Mouse (Mus musculus) right cerebral cortex, postnatal 14 days (tissue): ENCODE measurements around the gene Hapln2.
A peak's percentile ranks its signal among the peaks of the same experiment; 100 is the strongest.

ENCODE experiments used
- DNase-seq: peaks from one replicate; pipeline ENCODE4 v3.0.0; 2022

Hapln2 gene

DNA sequence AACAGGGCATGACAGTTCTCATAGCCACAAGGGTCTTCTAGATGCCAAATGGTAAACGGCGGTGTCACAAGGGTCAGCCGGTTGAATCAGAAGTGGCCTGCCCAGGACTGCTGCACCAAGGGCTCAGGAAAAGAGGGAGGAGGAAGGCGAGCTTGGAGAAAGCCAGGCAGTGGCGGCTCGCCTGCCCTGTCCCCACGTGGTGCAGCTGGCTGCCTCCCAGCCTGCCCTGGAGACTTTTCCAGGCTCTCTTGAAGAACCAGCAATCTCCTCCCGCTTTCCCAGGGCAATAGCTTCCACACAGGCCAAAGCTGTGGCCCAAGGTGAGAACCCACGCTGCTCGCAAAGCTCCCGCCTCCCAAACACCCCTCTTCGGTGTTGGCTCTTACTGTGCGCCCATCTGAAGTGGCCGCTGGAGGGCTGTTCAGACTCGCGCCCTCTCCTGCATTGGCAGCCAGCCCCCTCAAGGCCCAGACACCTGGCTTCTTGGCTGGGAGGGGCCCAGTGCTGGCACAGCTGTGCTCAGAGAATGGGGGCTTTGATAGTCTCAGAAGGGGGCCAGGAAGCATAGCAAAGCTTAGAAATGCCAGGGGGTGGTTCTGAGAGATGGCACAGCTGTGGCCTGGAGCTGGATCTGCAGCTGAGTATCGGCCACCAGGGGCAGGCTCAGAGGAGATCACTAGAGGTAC, 24.9 kb downstream of the Hapln2 start:
- DNase-seq, result no peak

DNA sequence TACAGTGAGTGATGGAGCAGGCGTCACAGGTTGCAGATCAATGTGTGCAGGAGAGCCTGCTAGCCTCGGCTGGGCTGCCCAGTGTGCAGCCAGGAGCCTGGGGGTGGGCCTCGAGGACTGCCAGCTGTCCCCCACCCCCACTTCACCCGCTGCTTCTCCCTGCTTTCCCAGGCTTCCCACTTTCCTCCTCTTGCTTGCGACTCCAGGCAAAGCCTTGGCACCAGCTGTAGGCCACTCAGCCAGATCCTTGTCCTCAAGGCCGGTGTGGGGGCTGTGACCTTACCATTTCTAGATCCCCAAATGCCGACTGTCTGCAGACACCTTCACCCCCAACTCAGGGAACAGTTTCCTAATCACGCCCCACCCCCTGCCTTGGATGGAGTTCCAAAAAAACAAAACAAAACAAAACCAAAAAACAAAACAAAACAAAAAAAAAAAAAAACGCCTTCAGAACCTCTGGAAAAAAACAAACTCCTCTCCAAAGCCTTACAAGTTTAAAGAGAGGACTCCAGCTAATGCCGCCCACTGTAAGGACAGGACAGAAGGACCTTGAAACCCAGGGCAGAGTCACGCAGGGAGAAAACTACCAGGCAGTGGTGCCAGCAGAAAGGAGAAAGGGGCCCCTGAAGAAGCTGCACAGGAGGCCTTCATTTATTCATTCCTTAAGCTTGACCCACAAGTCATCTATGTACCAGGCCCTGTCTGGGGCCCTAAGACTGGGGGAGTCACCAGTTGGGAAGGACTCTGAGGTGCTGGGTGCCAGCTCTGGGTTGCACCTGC, 26.4 kb downstream of the Hapln2 start:
- no peak for DNase-seq

DNA sequence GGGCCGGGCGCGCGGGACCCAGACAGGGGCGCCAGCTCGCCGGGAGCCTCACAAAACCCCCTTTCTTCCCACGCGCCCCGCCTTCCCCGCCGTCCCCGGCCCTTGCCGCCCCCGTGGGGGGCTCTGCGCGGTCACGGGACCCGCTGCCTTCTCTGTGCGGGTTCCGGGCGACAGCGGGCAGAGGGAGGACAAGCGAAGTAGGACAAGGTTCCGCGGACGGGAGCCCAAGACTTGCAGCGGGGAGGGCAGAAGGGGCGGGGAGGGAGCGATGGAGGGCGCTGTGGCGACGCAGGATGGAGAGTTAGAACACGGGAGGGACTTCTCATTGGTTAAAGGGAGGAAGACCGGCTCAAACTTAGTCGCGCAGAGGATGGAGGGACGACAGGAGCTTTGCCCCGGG, 27.2 kb downstream of the Hapln2 start, which contains the start of gene Bcan:
Gene Bcan (minus strand): TSS at position 50 of the 400 bp plus-strand sequence.
- DNase-seq, result peak; percentile 70

DNA sequence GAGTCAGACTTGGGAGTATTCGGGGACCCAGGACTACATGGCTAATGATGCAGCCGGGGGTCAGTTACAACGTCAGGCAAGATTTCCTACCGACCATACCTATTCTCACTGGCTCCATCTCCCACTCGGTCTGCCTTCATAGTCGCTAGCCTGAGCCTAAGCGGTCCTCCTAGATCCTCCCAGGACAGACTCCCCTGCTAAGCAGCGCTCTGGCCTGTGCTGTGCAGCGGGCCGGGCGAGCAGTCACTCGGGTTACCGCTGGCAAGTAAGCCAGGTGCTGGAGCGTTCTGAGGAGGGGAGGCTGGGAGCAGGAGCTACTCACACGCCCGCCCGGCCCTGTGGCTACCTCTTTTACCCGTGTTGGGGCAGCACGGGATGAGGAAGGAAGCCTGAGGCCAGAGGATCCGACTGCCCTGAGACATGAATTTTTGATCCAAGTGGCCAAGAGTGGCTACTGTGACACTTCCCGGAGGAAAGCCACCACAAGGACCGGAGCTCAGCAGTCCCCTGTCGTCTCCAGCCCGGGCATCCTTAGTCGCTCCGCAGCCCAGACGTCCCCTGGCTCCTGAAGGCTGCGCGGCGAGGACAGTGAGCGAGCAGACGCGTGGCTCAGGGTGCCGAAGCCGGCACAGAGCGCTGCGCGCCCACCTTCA, 28.0 kb downstream of the Hapln2 start:
- no peak for DNase-seq

DNA sequence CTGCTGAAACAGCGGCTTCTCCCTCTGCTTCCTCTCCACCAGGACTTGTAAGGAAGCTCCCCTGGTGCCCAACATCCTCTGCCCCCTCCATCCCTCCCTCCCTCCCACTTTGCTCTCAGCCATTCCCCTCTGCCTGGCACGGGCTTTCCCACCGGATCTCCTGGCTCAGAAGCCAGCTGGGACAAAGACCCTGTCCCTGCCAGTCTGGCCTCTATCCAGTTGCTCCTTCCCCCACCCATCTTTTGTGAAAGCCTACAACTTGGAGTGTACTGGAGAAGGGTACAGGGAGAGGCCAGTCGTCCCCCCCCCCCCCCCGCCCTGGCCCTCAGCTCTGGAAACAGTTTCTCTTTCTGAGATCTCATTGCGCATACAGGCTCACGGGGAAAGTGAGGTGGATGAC, 28.6 kb downstream of the Hapln2 start:
- peak; percentile 58 for DNase-seq

DNA sequence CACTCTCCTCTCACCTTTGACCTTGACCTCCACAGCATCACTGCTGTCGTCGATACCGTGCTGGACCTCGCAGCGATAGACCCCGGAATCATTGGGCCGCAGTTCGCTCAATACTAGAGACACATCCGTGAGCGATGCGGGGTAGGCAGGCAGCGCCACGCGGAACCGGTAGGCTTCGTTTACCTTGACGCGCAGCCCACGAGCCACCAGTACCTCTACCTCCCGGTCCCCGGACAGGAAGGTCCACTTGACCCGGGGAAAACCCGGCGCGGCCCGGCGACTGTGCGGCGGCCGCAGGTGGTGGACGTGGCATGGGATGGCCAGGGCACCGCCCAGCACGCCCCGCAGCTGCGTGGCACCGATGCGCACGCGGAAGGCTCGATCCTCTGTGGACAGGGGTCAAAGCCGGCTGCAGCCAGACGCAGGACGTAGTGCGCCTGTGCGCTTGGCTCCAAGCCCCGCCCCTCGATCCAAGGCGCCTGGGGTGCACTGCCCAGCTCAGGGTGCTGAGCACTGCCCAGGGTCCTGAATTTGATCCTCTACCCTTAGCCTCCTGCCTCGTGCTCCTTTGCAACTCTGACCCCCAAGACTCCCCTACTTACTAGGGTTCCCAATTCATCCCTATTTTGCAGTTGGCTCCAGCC, 30.3 kb downstream of the Hapln2 start:
- no peak for DNase-seq

DNA sequence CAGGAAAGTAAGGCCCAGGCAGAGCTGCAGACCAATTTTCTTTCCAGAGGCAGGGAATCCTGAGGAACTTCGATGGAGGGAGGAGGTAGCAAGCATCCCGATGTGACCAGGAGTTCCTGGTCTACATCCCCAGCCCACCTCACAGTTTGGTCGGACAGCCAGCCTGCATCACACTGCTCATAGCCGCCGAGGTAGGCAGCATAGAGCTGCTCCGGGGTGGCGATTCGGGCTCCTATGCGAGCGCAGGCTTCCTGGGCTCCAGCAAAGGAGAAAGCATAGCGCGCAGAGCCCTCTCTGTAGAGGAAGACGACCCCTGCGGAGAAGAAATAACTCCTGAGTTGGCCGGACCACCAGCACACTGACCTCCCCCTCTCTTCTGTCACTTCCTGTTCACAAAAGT, 31.0 kb downstream of the Hapln2 start:
- DNase-seq, result no peak

DNA sequence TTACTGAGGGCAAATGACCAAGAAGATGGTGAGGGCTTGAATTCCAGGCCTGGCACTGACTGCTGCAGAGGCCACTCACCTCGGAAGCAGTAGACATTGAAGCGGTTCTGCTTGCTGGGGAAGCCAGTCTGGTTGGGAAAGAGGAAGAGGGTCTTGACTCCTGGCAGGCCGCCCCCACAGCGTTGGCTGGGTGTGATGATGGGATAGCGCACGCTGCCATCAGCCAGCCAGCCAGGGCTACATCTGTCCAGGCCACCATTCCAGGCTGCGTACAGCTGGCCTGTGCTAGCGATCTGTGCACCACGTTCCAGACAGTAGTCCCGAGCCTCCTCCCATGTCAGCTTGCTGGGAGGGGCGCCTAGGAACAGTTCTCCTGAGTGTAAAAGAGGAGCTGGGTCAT, 32.1 kb downstream of the Hapln2 start:
- no peak for DNase-seq

DNA sequence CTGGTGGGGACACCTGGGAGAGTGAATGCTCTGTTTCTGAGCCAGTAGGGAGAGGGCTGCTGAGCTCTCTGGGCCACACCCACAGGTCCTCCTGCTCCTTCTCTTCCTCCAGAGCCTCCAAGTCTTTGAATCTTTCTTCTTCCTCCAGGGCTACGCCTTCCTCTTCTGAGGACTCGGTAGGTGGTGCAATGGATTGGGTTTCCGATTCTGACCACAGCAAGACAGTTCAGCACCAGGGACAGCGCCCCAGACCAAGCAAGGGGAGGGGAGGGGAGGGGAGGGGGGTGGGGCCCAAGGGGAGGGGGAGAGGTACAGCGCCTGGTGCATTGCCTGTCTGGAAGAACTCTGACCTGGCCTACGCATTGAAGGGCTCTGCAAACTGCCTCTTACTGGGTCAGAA, 33.9 kb downstream of the Hapln2 start:
- no peak for DNase-seq

DNA sequence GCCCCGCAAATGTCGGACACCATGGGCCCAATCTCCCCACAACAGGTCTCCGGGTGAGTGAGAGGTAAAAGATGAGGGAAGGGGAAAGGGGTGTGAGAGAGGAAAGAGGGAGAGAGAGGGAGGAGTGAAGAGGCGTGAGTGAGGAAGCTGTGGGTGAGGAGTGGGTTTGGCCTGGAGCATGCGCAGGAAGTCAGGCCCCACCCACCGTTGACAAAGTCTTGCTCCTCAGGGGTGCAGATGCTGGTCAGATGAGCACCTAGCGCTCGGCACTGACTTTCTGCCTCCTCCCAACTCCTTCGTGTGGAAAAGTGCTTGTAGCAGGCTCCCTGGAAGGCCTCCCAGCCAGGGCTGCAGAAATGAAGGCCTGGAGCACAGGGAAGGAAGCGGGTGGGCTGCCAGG, 37.4 kb downstream of the Hapln2 start:
- no peak for DNase-seq

DNA sequence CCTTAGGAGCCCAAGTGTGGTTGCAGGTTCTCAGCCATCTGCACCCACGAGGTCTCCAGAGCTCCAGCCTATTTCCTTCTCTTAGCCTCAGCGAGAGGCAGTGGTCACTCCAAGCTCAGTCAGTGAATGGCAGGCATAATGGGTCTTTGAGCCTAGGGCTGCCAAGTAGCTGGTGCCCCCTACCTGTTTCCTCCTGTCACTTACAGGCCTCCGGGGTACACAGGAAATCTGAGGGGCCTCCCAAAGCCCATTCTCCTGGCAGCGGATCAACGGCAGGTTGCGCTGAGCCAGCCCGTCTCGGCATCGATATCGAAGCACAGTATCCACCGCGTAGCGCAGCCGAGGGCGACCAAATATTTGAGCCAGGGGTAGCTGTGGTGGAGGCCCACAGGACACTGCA, 39.3 kb downstream of the Hapln2 start:
- no peak for DNase-seq

DNA sequence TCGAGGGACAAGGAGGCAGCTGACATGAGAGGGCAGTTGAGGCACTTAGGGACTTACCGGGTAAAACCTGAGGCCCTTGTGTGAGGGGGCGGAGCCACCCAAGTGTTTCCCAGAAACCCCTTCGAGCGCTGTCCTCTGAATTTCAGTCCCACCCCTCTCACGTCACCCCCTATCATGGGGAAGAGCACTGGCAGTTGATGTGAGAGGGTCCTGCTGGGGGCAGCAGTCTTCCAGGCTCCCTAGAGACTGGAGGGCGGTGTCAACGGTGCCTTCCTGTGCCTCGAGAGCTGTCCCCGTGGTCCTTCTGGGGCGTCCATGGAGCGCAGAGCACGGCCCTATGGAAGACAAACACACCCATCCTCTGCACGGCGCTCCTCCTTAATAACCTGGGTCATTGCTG, 39.8 kb downstream of the Hapln2 start:
- DNase-seq, result no peak

DNA sequence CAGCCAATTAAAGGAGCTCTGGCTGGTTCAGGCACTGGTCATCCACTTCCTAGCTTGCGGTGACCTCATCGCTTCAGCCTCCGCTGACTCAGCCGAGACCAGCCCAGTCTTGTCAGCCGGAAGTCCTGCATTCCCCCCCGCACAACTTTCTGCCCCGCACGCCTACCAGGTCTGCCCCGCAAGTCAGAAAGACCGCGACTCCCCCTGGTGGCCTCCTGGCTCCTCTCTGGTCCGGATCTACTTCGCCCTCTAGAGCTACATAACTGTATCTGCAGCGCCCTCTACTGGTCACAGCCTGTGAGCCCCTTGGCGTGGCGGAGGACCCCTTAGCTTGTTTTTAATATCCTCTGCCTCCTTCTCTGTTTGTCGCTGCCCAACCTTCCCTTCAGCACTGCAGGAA, 40.5 kb downstream of the Hapln2 start:
- DNase-seq, result peak; percentile 99

DNA sequence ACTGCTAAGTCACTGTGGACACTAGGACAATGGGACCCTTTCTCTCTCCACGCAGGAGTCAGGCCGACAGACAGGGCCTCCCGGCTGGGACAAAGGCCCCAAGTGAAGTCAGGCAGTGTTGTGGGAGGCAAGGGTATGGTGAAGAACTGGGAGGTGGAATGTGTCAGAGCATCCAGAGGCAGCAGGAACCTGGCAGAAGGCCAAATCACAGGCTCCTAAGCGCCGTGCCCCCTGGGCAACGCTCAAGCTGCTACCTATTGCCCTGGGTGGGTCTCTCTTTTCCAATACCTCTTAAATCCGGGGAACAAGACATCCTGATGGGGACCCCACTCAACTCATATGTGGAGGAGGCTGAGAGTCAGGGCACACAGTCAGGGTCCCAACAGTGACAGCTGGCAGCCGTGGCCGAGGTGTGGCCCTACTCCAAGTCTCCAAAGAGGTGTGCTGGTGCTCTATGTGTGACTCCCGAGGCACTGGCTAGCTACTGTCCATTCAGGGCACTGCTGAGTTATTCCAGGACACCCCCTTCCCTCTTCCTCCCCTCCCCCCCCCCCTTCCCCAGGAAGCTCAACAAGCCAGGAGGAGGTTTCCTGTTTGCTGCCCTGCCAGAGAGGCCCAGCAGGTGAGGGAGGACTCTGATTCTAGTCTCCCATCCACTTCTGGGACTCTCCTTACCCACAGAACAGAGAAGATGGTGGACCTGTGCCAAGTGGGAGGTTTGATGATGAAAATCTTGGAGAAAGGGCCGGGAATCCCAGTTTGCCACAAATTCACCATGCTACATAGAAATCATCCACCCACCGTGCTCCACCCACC, 41.7 kb downstream of the Hapln2 start:
- no peak for DNase-seq

DNA sequence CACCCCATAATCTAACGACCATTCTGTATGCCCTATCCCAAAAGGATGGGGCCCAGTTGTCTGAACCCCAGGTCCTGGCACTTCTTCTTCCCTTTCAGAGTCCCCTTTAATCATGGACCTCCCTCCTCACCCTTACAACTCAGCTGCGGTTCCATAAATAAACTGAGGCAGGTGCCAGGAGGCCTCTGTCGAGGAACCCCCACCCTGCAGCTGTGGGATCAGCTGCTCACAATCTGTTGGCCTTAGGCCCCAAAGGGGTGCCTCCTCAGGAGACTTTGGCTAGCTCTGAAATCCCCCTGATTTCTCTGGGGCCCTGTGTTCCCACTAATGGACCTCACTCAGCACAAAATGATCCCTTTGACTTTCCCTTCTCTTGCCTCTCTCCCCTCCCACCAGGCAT, 43.3 kb downstream of the Hapln2 start:
- no peak for DNase-seq

DNA sequence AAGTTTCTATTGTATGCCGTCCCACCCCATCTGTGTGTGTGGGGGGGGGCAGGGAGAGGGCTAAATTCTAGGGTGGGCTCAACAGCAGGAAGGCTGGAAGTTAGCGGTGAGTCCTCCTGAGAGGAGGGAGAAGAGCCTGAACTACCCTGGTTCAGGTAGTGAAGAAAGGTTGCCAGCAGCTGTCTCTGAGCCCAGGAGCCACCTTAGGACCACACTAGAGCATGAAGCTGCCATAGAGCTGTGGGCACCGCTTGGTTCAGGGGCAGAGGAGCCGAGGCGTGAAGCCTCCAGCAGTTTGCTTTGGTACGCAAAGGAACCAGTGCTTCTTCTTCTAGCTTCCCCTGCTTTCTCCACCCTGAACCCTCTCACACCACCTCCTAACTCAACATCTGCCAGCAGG, 43.8 kb downstream of the Hapln2 start:
- no peak for DNase-seq

DNA sequence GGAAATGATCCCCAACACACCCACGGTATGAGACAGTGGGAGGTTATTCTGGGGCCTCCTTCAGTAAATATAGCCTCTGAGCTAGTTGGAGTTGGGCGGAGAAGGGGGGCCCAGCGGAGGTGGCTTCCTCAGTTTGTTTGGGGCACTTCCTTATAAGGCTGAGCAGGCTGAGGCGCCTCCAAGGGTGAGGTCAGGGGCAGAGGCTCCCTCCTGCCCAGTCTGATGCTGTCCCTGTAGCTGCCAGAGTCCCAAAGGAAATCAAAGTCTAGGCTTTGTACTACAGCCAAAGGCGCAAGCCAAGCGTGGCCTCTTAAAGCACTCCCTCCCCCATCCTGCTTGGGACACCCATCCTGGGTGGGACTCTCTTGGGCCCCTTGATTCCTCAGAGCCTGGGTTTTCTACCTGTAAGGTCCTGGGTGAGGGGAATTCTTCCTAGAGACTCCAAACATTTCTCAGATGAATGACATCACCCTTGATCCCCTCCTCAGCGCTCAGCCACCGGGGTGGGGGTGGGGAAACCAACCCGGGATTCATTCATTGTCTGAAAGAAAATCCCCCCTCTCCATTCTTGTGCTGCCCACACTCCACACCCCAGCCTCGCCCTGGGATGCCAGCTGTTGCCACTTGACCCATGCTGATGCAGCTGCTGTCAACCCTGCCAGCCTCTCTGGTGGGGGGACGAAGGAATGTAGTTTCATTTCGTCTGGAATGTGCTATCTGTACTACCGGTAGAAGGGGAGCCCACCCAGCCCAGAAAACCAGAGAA, 44.4 kb downstream of the Hapln2 start:
- DNase-seq, result no peak

DNA sequence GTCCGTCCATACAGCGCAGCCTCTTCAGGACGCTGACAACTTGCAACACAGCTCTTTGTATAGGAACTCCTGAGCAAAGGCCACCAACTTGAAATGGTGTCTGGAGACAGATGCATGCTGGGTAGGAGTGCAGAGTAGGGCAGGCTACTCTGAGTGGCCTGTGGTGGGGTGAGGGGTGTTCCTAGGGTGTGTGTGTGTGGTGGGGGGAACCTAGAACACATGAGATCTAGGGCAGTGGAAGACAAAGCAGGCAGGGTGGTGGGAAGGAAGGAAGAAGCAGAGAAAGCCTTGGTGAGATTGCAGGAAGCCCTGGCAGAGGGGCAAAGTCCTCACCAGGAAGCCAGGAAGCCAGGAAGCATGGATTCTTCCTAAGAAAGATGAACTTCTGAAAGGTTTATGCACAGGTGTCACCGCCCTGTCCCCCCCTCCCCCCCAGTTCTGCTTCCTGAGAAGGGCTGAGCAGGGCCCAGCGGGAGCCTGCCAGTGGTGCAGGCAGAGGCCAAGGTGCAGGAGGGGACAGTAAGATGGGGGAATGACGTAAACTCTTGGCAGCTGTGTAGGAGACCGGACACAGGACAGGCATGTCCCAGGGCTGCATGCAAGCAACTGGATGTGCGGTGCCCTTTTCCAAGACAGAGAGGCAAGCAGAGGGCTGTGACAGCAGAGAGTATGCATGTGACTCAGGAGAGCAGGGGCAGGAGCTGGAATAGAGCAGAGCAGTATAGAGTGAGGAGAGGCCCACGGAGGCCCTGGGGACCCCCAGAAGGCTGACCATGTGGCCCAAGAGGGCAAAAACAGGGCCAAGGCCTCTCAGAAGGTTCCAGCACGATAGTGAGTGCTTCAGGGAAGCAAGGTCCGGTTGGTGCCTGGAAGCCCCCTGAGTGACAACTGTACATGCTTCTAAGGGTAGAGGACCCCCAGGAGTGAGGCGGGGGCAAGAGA, 45.2 kb downstream of the Hapln2 start:
- DNase-seq, result no peak

DNA sequence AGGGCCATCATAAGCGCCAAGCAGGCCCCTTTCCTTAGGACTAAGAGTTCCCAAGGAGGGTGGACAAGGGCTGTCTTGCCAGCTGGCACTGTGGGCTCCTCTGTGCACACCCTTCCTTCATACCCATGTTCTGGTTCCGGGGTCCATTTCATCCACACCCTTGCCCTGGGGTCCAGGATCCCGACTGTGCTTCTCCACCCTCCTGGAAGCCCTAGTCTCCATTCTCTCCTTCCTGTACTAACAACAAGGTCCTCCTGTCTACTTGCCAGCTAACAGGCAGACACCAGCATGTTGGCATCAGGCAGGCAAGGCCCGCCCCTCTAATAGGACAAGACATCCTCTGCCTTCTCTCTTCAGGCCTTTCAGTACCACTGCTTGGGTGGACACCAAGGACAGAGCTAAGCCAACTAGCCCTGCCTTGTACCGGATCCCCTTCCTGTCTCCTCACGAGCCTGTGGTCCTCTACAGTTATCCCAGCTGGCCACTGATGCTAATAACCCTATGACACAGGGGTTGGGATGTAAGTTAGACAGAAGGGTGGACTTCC, 46.1 kb downstream of the Hapln2 start:
- DNase-seq, result no peak

DNA sequence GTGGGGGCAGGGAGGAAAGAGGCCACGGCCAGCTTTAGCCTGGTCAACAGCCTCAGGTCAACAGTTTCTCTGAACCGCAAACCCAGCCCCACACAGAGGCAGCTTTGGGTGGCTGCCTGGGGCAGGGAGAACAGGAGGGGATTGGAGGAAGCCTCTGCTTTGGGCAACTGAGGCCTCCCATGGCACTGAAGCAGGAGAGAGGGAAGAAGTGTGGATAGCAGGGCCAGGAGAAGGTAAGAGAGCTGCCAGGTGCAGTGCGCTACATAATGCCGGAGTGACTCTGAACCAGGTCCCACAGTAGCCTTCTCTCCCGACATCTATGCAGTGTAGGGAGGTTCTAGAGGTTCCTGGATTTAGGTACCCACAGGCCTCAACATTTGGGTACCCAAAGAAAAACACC, 46.7 kb downstream of the Hapln2 start:
- DNase-seq, result no peak
